9 mouse cellular contexts compared by ENCODE assay signal in the genomic region with DNA sequence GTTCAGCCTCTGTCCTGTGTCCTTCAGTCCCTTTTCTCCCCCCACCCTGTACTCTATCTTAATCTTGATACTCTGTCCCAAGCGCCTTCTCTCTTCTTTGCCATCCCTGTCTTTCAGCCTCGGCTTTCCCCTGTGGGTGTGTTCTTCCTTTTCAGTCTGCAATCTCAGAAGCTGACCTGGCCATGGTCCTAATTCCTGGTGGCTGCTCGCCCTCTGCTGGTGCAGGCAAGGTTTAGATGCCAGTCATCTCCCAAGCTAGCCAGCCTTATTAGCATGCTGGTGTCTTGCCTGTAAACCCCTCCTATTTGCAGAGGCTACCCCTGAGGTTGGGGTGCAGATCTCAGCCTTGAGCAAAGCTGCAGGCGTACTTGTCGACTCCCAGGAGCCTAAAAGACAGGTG. TPM values are rescaled to one million over a fixed set of nuclear protein-coding genes. Genes with fewer than 3 reads are reported as not detected.
A peak's percentile ranks its signal among the peaks of the same experiment; 100 is the strongest.
DNase-seq lines count a peak whose midpoint lies in the region; ATAC-seq and TF ChIP-seq lines count a peak whose summit lies in the region.
"Had no signal": no experiment of that assay in that cellular context is flagged by ENCODE, and none has a peak within 500 bp of the region (broad histone marks: within the 10 kb centered on the region; RNA-seq: fewer than 3 reads in every experiment).

No protein-coding gene starts in this region.

- ATAC-seq in embryonic facial prominence, embryonic 14.5 days (ENCODE audit: low read depth): peak; percentile 56; the same call in 1 of the 2 replicates
- ATAC-seq in heart, embryonic 15.5 days (replicated peaks; ENCODE audit: insufficient number of reproducible peaks, insufficient read depth, low FRiP score, low read depth): 0 out of 2 replicates have a peak, but pooled peaks have one; percentile 48
- no peak for ATAC-seq in liver, embryonic 14.5 days (ENCODE audit: insufficient read depth)
- peak; percentile 77; the same call in 1 of the 2 replicates for ATAC-seq in neural tube, embryonic 14.5 days (ENCODE audit: low read depth)

- peak; percentile 45 for DNase-seq in CD4-positive helper T cell, adult 2 months (ENCODE audit: low read depth, low spot score)
- peak; percentile 86 for DNase-seq in adrenal gland, postnatal 14 days
- DNase-seq in embryonic facial prominence, embryonic 14.5 days (ENCODE audit: low spot score): peak; percentile 87
- DNase-seq in kidney, postnatal 10 days: peak; percentile 86
- DNase-seq in liver, embryonic 14.5 days (ENCODE audit: low read depth in 3 of 3, low spot score in 3 of 3): peak in 1 of 3 experiments; percentile 26
- DNase-seq in T-cell, adult 2 months (ENCODE audit: low spot score): no peak

- H3K9me3 ChIP-seq in embryonic facial prominence, embryonic 14.5 days (ENCODE audit: control insufficient read depth, low read length): no peaks in the 10 kb centered on the region
- no peaks in the 10 kb centered on the region for H3K9me3 ChIP-seq in heart, embryonic 15.5 days (replicated peaks)
- no peaks in the 10 kb centered on the region for H3K9me3 ChIP-seq in liver, embryonic 14.5 days (ENCODE audit: control insufficient read depth, low read length)
- no peaks in the 10 kb centered on the region for H3K9me3 ChIP-seq in neural tube, embryonic 14.5 days (ENCODE audit: control insufficient read depth, low read length)

- no peak overlapping the region for H3K4me3 ChIP-seq in embryonic facial prominence, embryonic 14.5 days (ENCODE audit: low read depth, low read length)
- no peak overlapping the region for H3K4me3 ChIP-seq in heart, embryonic 15.5 days
- H3K4me3 ChIP-seq in liver, embryonic 14.5 days (ENCODE audit: insufficient read depth in 1 of 2, low read depth in 2 of 2, low read length in 2 of 2): no peak overlapping the region
- H3K4me3 ChIP-seq in neural tube, embryonic 14.5 days (ENCODE audit: low read depth, low read length): no peak overlapping the region

- H3K4me1 ChIP-seq in embryonic facial prominence, embryonic 14.5 days (ENCODE audit: control insufficient read depth, insufficient read depth, low read length): no peaks in the 10 kb centered on the region
- peaks cover 11% of the 10 kb centered on the region for H3K4me1 ChIP-seq in heart, embryonic 15.5 days (replicated peaks)
- no peaks in the 10 kb centered on the region for H3K4me1 ChIP-seq in liver, embryonic 14.5 days (replicated peaks; ENCODE audit: control insufficient read depth in 2 of 2, insufficient read depth in 2 of 2, low read length in 1 of 2)
- H3K4me1 ChIP-seq in neural tube, embryonic 14.5 days (ENCODE audit: control insufficient read depth, insufficient read depth, low read length): no peaks in the 10 kb centered on the region

- TF ChIP-seq EP300 in liver, embryonic 14.5 days (IDR thresholded peaks at IDR 0.05; ENCODE audit: low read depth): no peak

- TF ChIP-seq CTCF in liver, embryonic 14.5 days (IDR thresholded peaks at IDR 0.05; ENCODE audit: low read depth): peak; percentile 80

- 13% methylated on average over 5 of the region's 5 CpGs for WGBS in embryonic facial prominence, embryonic 14.5 days
- 10% methylated on average over 5 of the region's 5 CpGs for WGBS in heart, embryonic 15.5 days
- 10% methylated on average over 5 of the region's 5 CpGs for WGBS in liver, embryonic 14.5 days (ENCODE audit: insufficient replicate concordance)
- WGBS in neural tube, embryonic 14.5 days: 18% methylated on average over 5 of the region's 5 CpGs

- H3K4me2 ChIP-seq in embryonic facial prominence, embryonic 14.5 days (ENCODE audit: low read depth, low read length): no peak overlapping the region
- no peak overlapping the region for H3K4me2 ChIP-seq in heart, embryonic 15.5 days
- H3K4me2 ChIP-seq in liver, embryonic 14.5 days (ENCODE audit: low read depth): no peak overlapping the region
- H3K4me2 ChIP-seq in neural tube, embryonic 14.5 days (ENCODE audit: low read depth, low read length): no peak overlapping the region

- H3K9ac ChIP-seq in embryonic facial prominence, embryonic 14.5 days (ENCODE audit: low read depth, low read length): 0 out of 2 replicates have a peak overlapping the region, but pooled peaks have one; percentile 19
- H3K9ac ChIP-seq in heart, embryonic 15.5 days: no peak overlapping the region
- H3K9ac ChIP-seq in liver, embryonic 14.5 days (replicated peaks): no peak overlapping the region
- no peak overlapping the region for H3K9ac ChIP-seq in neural tube, embryonic 14.5 days (replicated peaks; ENCODE audit: low read depth, low read length)

- no peaks in the 10 kb centered on the region for H3K27me3 ChIP-seq in embryonic facial prominence, embryonic 14.5 days (replicated peaks; ENCODE audit: control insufficient read depth, insufficient read depth, low read length)
- H3K27me3 ChIP-seq in heart, embryonic 15.5 days: peaks cover 32% of the 10 kb centered on the region
- H3K27me3 ChIP-seq in liver, embryonic 14.5 days (ENCODE audit: control insufficient read depth, insufficient read depth, low read length): no peaks in the 10 kb centered on the region; the same call in 1 of the 2 replicates
- no peaks in the 10 kb centered on the region for H3K27me3 ChIP-seq in neural tube, embryonic 14.5 days (ENCODE audit: control insufficient read depth, insufficient read depth, low read length)

- H3K27ac ChIP-seq in embryonic facial prominence, embryonic 14.5 days (replicated peaks; ENCODE audit: low read depth, low read length): no peak overlapping the region
- H3K27ac ChIP-seq in heart, embryonic 15.5 days: no peak overlapping the region
- H3K27ac ChIP-seq in liver, embryonic 14.5 days: no peak overlapping the region
- H3K27ac ChIP-seq in neural tube, embryonic 14.5 days (ENCODE audit: low read depth, low read length): no peak overlapping the region

- no peaks in the 10 kb centered on the region for H3K36me3 ChIP-seq in embryonic facial prominence, embryonic 14.5 days (ENCODE audit: control insufficient read depth, insufficient read depth, low read length)
- H3K36me3 ChIP-seq in heart, embryonic 15.5 days: no peaks in the 10 kb centered on the region
- no peaks in the 10 kb centered on the region for H3K36me3 ChIP-seq in liver, embryonic 14.5 days (replicated peaks; ENCODE audit: control insufficient read depth, insufficient read depth, low read depth)
- H3K36me3 ChIP-seq in neural tube, embryonic 14.5 days (ENCODE audit: control insufficient read depth, insufficient read depth, low read length): no peaks in the 10 kb centered on the region

RNA-seq across cellular contexts. Expression of gene Ccdc155, which starts 6.3 kb away (rescaled TPM):
- 0.22 and 0.23 TPM in 2 replicates for total RNA-seq in adrenal gland, postnatal 14 days (2021)
- 1.5 TPM in 2 replicates for polyA plus RNA-seq in embryonic facial prominence, embryonic 14.5 days (2014; fragmentation: Nextera tagmentation; extraction: Ambion mirVana)
- polyA plus RNA-seq in heart, embryonic 15.5 days (2015; fragmentation: Nextera tagmentation; extraction: Ambion mirVana): 0.53 and 0.80 TPM in 2 replicates
- 0.02 and 0.08 TPM in 2 replicates for polyA plus RNA-seq in liver, embryonic 14.5 days (2012; rRNA removed)
- not detected in 2 replicates for polyA plus RNA-seq in liver, embryonic 14.5 days (2014; fragmentation: Nextera tagmentation; extraction: Ambion mirVana)
- polyA plus RNA-seq in neural tube, embryonic 14.5 days (2014; fragmentation: Nextera tagmentation; extraction: Ambion mirVana): 0.15 and 0.50 TPM in 2 replicates

RNA-seq across cellular contexts. Expression of gene Dkkl1, which starts 13.5 kb away (rescaled TPM):
- total RNA-seq in adrenal gland, postnatal 14 days (2021): 0.98 TPM in 1 of 2 replicates, not detected in the other
- 6.3 and 8.5 TPM in 2 replicates for polyA plus RNA-seq in embryonic facial prominence, embryonic 14.5 days (2014; fragmentation: Nextera tagmentation; extraction: Ambion mirVana)
- 0.90 and 1.2 TPM in 2 replicates for polyA plus RNA-seq in heart, embryonic 15.5 days (2015; fragmentation: Nextera tagmentation; extraction: Ambion mirVana)
- polyA plus RNA-seq in liver, embryonic 14.5 days (2012; rRNA removed): 1.1 and 1.5 TPM in 2 replicates
- polyA plus RNA-seq in liver, embryonic 14.5 days (2014; fragmentation: Nextera tagmentation; extraction: Ambion mirVana): 2.1 and 2.6 TPM in 2 replicates
- 11.8 and 12.9 TPM in 2 replicates for polyA plus RNA-seq in neural tube, embryonic 14.5 days (2014; fragmentation: Nextera tagmentation; extraction: Ambion mirVana)

RNA-seq across cellular contexts. Expression of gene Tead2, which starts 17.1 kb away (rescaled TPM):
- total RNA-seq in adrenal gland, postnatal 14 days (2021): 17.8 and 19.2 TPM in 2 replicates
- polyA plus RNA-seq in embryonic facial prominence, embryonic 14.5 days (2014; fragmentation: Nextera tagmentation; extraction: Ambion mirVana): 112 and 142 TPM in 2 replicates
- 89.0 and 106 TPM in 2 replicates for polyA plus RNA-seq in heart, embryonic 15.5 days (2015; fragmentation: Nextera tagmentation; extraction: Ambion mirVana)
- 7.9 and 10.0 TPM in 2 replicates for polyA plus RNA-seq in liver, embryonic 14.5 days (2012; rRNA removed)
- 4.1 and 4.5 TPM in 2 replicates for polyA plus RNA-seq in liver, embryonic 14.5 days (2014; fragmentation: Nextera tagmentation; extraction: Ambion mirVana)
- 24.5 and 39.9 TPM in 2 replicates for polyA plus RNA-seq in neural tube, embryonic 14.5 days (2014; fragmentation: Nextera tagmentation; extraction: Ambion mirVana)

RNA-seq across cellular contexts. Expression of gene Pth2, which starts 17.6 kb away (rescaled TPM):
- not detected in 2 replicates for total RNA-seq in adrenal gland, postnatal 14 days (2021)
- polyA plus RNA-seq in embryonic facial prominence, embryonic 14.5 days (2014; fragmentation: Nextera tagmentation; extraction: Ambion mirVana): not detected in 2 replicates
- polyA plus RNA-seq in heart, embryonic 15.5 days (2015; fragmentation: Nextera tagmentation; extraction: Ambion mirVana): not detected in 2 replicates
- polyA plus RNA-seq in liver, embryonic 14.5 days (2012; rRNA removed): not detected in 2 replicates
- not detected in 2 replicates for polyA plus RNA-seq in liver, embryonic 14.5 days (2014; fragmentation: Nextera tagmentation; extraction: Ambion mirVana)
- polyA plus RNA-seq in neural tube, embryonic 14.5 days (2014; fragmentation: Nextera tagmentation; extraction: Ambion mirVana): not detected in 2 replicates
- polyA plus RNA-seq: stomach, embryonic 14.5 days had no signal

RNA-seq across cellular contexts. Expression of gene Gfy, which starts 19.1 kb away (rescaled TPM):
- total RNA-seq in adrenal gland, postnatal 14 days (2021): not detected in 2 replicates
- 5.8 and 6.1 TPM in 2 replicates for polyA plus RNA-seq in embryonic facial prominence, embryonic 14.5 days (2014; fragmentation: Nextera tagmentation; extraction: Ambion mirVana)
- 0.10 TPM in 1 of 2 replicates, not detected in the other for polyA plus RNA-seq in heart, embryonic 15.5 days (2015; fragmentation: Nextera tagmentation; extraction: Ambion mirVana)
- 0.02 TPM in 1 of 2 replicates, not detected in the other for polyA plus RNA-seq in liver, embryonic 14.5 days (2012; rRNA removed)
- not detected in 2 replicates for polyA plus RNA-seq in liver, embryonic 14.5 days (2014; fragmentation: Nextera tagmentation; extraction: Ambion mirVana)
- polyA plus RNA-seq in neural tube, embryonic 14.5 days (2014; fragmentation: Nextera tagmentation; extraction: Ambion mirVana): not detected in 2 replicates
- polyA plus RNA-seq: stomach, embryonic 14.5 days had no signal
